Mouse (Mus musculus): Measurements from ENCODE around the gene Ptpn4. TPM values are rescaled to one million over a fixed set of nuclear protein-coding genes. Genes with fewer than 3 reads are reported as not detected.

The Ptpn4 gene
- polyA plus RNA-seq, 1 experiment from 2014 or later = 9.3 TPM

GRCm38 (mm10) chr1:119775915-119776314, 61.5 kb downstream of the Ptpn4 start:
- Histone ChIP-seq H3K27me3 (ENCODE audit: control insufficient read depth, insufficient read depth, low read depth, low read length) (no peaks in the 10 kb centered on the region), H3K9ac (ENCODE audit: low read depth, low read length) (no peak overlapping the region), H3K4me2 (ENCODE audit: low read length) (no peak overlapping the region), H3K27ac (ENCODE audit: low read length) (no peak overlapping the region), H3K4me1 (ENCODE audit: control insufficient read depth, insufficient read depth, low read length) (no peaks in the 10 kb centered on the region), H3K4me3 (ENCODE audit: low read depth, low read length) (no peak overlapping the region), H3K9me3 (replicated peaks; ENCODE audit: control insufficient read depth, low read length, poor library complexity, severe bottlenecking) (no peaks in the 10 kb centered on the region), H3K36me3 (ENCODE audit: control insufficient read depth, insufficient read depth, low read length) (no peaks in the 10 kb centered on the region)
- no peak for ATAC-seq
- 95% methylated on average over 2 of the region's 2 CpGs for WGBS

GRCm38 (mm10) chr1:119735692-119736091, 101.7 kb downstream of the Ptpn4 start:
- no peaks in the 10 kb centered on the region for H3K4me1 ChIP-seq (ENCODE audit: control insufficient read depth, insufficient read depth, low read length)
- peaks cover 13% of the 10 kb centered on the region for H3K36me3 ChIP-seq (ENCODE audit: control insufficient read depth, insufficient read depth, low read length)
- no peak for ATAC-seq
- no peak overlapping the region for H3K9ac ChIP-seq (ENCODE audit: low read depth, low read length)
- H3K4me2 ChIP-seq (ENCODE audit: low read length) = no peak overlapping the region
- H3K4me3 ChIP-seq (ENCODE audit: low read depth, low read length) = no peak overlapping the region
- no peaks in the 10 kb centered on the region for H3K27me3 ChIP-seq (ENCODE audit: control insufficient read depth, insufficient read depth, low read depth, low read length)
- H3K9me3 ChIP-seq (replicated peaks; ENCODE audit: control insufficient read depth, low read length, poor library complexity, severe bottlenecking) = peaks cover 7% of the 10 kb centered on the region; the same call in 1 of the 2 replicates
- H3K27ac ChIP-seq (ENCODE audit: low read length) = no peak overlapping the region

GRCm38 (mm10) chr1:119734801-119735200, 102.6 kb downstream of the Ptpn4 start:
- no peak overlapping the region for H3K9ac ChIP-seq (ENCODE audit: low read depth, low read length)
- peaks cover 2% of the 10 kb centered on the region; the same call in 1 of the 2 replicates for H3K9me3 ChIP-seq (replicated peaks; ENCODE audit: control insufficient read depth, low read length, poor library complexity, severe bottlenecking)
- no peak overlapping the region for H3K27ac ChIP-seq (ENCODE audit: low read length)
- peaks cover 4% of the 10 kb centered on the region for H3K36me3 ChIP-seq (ENCODE audit: control insufficient read depth, insufficient read depth, low read length)
- WGBS = 97% methylated on average over 1 of the region's 1 CpGs
- no peaks in the 10 kb centered on the region for H3K27me3 ChIP-seq (ENCODE audit: control insufficient read depth, insufficient read depth, low read depth, low read length)
- H3K4me2 ChIP-seq (ENCODE audit: low read length) = no peak overlapping the region
- ATAC-seq = no peak
- H3K4me1 ChIP-seq (ENCODE audit: control insufficient read depth, insufficient read depth, low read length) = no peaks in the 10 kb centered on the region
- H3K4me3 ChIP-seq (ENCODE audit: low read depth, low read length) = no peak overlapping the region

GRCm38 (mm10) chr1:119731166-119731565, 106.2 kb downstream of the Ptpn4 start:
- ATAC-seq = no peak
- WGBS = 83% methylated on average over 2 of the region's 2 CpGs

GRCm38 (mm10) chr1:119713017-119713416, 124.4 kb downstream of the Ptpn4 start:
- Histone ChIP-seq H3K27me3 (ENCODE audit: control insufficient read depth, insufficient read depth, low read depth, low read length) (no peaks in the 10 kb centered on the region), H3K36me3 (ENCODE audit: control insufficient read depth, insufficient read depth, low read length) (no peaks in the 10 kb centered on the region), H3K4me3 (ENCODE audit: low read depth, low read length) (no peak overlapping the region), H3K4me2 (ENCODE audit: low read length) (no peak overlapping the region), H3K4me1 (ENCODE audit: control insufficient read depth, insufficient read depth, low read length) (no peaks in the 10 kb centered on the region), H3K9me3 (replicated peaks; ENCODE audit: control insufficient read depth, low read length, poor library complexity, severe bottlenecking) (no peaks in the 10 kb centered on the region), H3K9ac (ENCODE audit: low read depth, low read length) (no peak overlapping the region), H3K27ac (ENCODE audit: low read length) (no peak overlapping the region)
- ATAC-seq = no peak
- 90% methylated on average over 2 of the region's 2 CpGs for WGBS

More at GRCm38 (mm10) chr1:119731166-119731565, 106.2 kb downstream of the Ptpn4 start:
- H3K4me2 ChIP-seq (ENCODE audit: low read length) = no peak overlapping the region
- no peak overlapping the region for H3K27ac ChIP-seq (ENCODE audit: low read length)
- H3K9ac ChIP-seq (ENCODE audit: low read depth, low read length) = no peak overlapping the region
- no peaks in the 10 kb centered on the region for H3K9me3 ChIP-seq (replicated peaks; ENCODE audit: control insufficient read depth, low read length, poor library complexity, severe bottlenecking)
- H3K4me1 ChIP-seq (ENCODE audit: control insufficient read depth, insufficient read depth, low read length) = no peaks in the 10 kb centered on the region
- H3K27me3 ChIP-seq (ENCODE audit: control insufficient read depth, insufficient read depth, low read depth, low read length) = no peaks in the 10 kb centered on the region
- H3K4me3 ChIP-seq (ENCODE audit: low read depth, low read length) = no peak overlapping the region
- H3K36me3 ChIP-seq (ENCODE audit: control insufficient read depth, insufficient read depth, low read length) = no peaks in the 10 kb centered on the region; the same call in 1 of the 2 replicates

- WGBS = 95% methylated on average over 4 of the region's 4 CpGs
- no peak overlapping the region for H3K4me2 ChIP-seq (ENCODE audit: low read length)
Observed at GRCm38 (mm10) chr1:119706471-119707217, 130.8 kb downstream of the Ptpn4 start.

GRCm38 (mm10) chr1:119696860-119697259, 140.6 kb downstream of the Ptpn4 start:
- ATAC-seq = no peak
- H3K4me3 ChIP-seq (ENCODE audit: low read depth, low read length) = no peak overlapping the region
- H3K27me3 ChIP-seq (ENCODE audit: control insufficient read depth, insufficient read depth, low read depth, low read length) = no peaks in the 10 kb centered on the region
- no peaks in the 10 kb centered on the region for H3K4me1 ChIP-seq (ENCODE audit: control insufficient read depth, insufficient read depth, low read length)
- peaks cover 11% of the 10 kb centered on the region for H3K36me3 ChIP-seq (ENCODE audit: control insufficient read depth, insufficient read depth, low read length)
- WGBS = 98% methylated on average over 1 of the region's 1 CpGs
- no peaks in the 10 kb centered on the region for H3K9me3 ChIP-seq (replicated peaks; ENCODE audit: control insufficient read depth, low read length, poor library complexity, severe bottlenecking)
- no peak overlapping the region for H3K4me2 ChIP-seq (ENCODE audit: low read length)
- no peak overlapping the region for H3K27ac ChIP-seq (ENCODE audit: low read length)
- no peak overlapping the region for H3K9ac ChIP-seq (ENCODE audit: low read depth, low read length)

More at GRCm38 (mm10) chr1:119706471-119707217, 130.8 kb downstream of the Ptpn4 start:
- Histone ChIP-seq H3K27ac (ENCODE audit: low read length) (no peak overlapping the region), H3K9me3 (replicated peaks; ENCODE audit: control insufficient read depth, low read length, poor library complexity, severe bottlenecking) (no peaks in the 10 kb centered on the region), H3K4me3 (ENCODE audit: low read depth, low read length) (no peak overlapping the region), H3K36me3 (ENCODE audit: control insufficient read depth, insufficient read depth, low read length) (no peaks in the 10 kb centered on the region), H3K4me1 (ENCODE audit: control insufficient read depth, insufficient read depth, low read length) (no peaks in the 10 kb centered on the region), H3K9ac (ENCODE audit: low read depth, low read length) (no peak overlapping the region), H3K27me3 (ENCODE audit: control insufficient read depth, insufficient read depth, low read depth, low read length) (no peaks in the 10 kb centered on the region)
- no peak for ATAC-seq

GRCm38 (mm10) chr1:119685773-119686558, 151.4 kb downstream of the Ptpn4 start:
- H3K9ac ChIP-seq (ENCODE audit: low read depth, low read length) = no peak overlapping the region
- no peak overlapping the region for H3K27ac ChIP-seq (ENCODE audit: low read length)
- no peaks in the 10 kb centered on the region for H3K9me3 ChIP-seq (replicated peaks; ENCODE audit: control insufficient read depth, low read length, poor library complexity, severe bottlenecking)
- H3K27me3 ChIP-seq (ENCODE audit: control insufficient read depth, insufficient read depth, low read depth, low read length) = no peaks in the 10 kb centered on the region
- no peak overlapping the region for H3K4me3 ChIP-seq (ENCODE audit: low read depth, low read length)
- no peak for ATAC-seq
- no peak overlapping the region for H3K4me2 ChIP-seq (ENCODE audit: low read length)
- no peaks in the 10 kb centered on the region for H3K36me3 ChIP-seq (ENCODE audit: control insufficient read depth, insufficient read depth, low read length)
- 92% methylated on average over 3 of the region's 3 CpGs for WGBS
- no peaks in the 10 kb centered on the region for H3K4me1 ChIP-seq (ENCODE audit: control insufficient read depth, insufficient read depth, low read length)

GRCm38 (mm10) chr1:119681663-119682213, 155.7 kb downstream of the Ptpn4 start:
- Histone ChIP-seq H3K4me2 (ENCODE audit: low read length) (no peak overlapping the region), H3K9me3 (replicated peaks; ENCODE audit: control insufficient read depth, low read length, poor library complexity, severe bottlenecking) (no peaks in the 10 kb centered on the region), H3K4me3 (ENCODE audit: low read depth, low read length) (no peak overlapping the region), H3K27ac (ENCODE audit: low read length) (no peak overlapping the region), H3K4me1 (ENCODE audit: control insufficient read depth, insufficient read depth, low read length) (no peaks in the 10 kb centered on the region), H3K36me3 (ENCODE audit: control insufficient read depth, insufficient read depth, low read length) (peaks cover 2% of the 10 kb centered on the region), H3K9ac (ENCODE audit: low read depth, low read length) (no peak overlapping the region), H3K27me3 (ENCODE audit: control insufficient read depth, insufficient read depth, low read depth, low read length) (no peaks in the 10 kb centered on the region)
- no peak for ATAC-seq
- 45% methylated on average over 2 of the region's 2 CpGs for WGBS
